Mouse (Mus musculus): Measurements from ENCODE around the gene Phlpp2.

DNA sequence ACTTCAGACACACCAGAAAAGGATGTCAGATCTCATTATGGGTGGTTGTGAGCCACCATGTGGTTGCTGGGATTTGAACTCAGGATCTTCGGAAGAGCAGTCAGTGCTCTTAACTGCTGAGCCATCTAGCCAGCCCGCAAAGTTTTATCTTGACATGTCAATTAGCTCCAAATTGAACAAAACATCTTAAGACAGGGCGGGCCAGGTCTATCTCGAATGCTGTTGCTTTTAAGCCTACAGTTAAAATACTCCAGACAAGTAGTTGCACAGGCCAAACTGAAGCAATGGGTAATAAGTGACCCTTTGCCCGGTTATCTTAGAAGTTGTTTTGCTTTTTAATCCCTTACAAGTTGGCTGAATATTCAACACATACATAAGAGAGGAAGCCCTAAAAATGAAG lies 1.7 kb upstream of the Phlpp2 start:
- no peak for TF ChIP-seq FLI1 (IDR thresholded peaks at IDR 0.05; ENCODE audit: low read length)
- TF ChIP-seq GATA1 (IDR thresholded peaks at IDR 0.05; ENCODE audit: borderline replicate concordance, low read length): no peak
